Mouse (Mus musculus): ENCODE data around the gene Ggcx. TPM values are rescaled to one million over a fixed set of nuclear protein-coding genes. Genes with fewer than 3 reads are reported as not detected.

The Ggcx gene
- polyA plus RNA-seq, 1 experiment from 2014 or later: 10.9 TPM

GRCm38 (mm10) chr6:72390795-72391521 is 23.1 kb upstream of the Ggcx start:
- Histone ChIP-seq H3K4me1 (replicated peaks; ENCODE audit: control insufficient read depth, insufficient read depth, low read length) (0 out of 2 replicates have a peak, but pooled peaks cover 5% of the 10 kb centered on the region), H3K9ac (no peak overlapping the region), H3K4me2 (replicated peaks) (peak overlapping the region; percentile 51), H3K36me3 (replicated peaks; ENCODE audit: control insufficient read depth, insufficient read depth) (no peaks in the 10 kb centered on the region), H3K9me3 (ENCODE audit: control insufficient read depth, low read length) (no peaks in the 10 kb centered on the region), H3K27ac (no peak overlapping the region), H3K27me3 (ENCODE audit: control insufficient read depth, insufficient read depth, low read length) (peaks cover 18% of the 10 kb centered on the region), H3K4me3 (replicated peaks; ENCODE audit: low read length) (0 out of 2 replicates have a peak overlapping the region, but pooled peaks have one; percentile 30)
- 16% methylated on average over 12 of the region's 12 CpGs for WGBS
- ATAC-seq (ENCODE audit: low FRiP score) (no peak), DNase-seq (ENCODE audit: low spot score) (no peak)

- Histone ChIP-seq H3K36me3 (replicated peaks; ENCODE audit: control insufficient read depth, insufficient read depth) (no peaks in the 10 kb centered on the region), H3K4me1 (replicated peaks; ENCODE audit: control insufficient read depth, insufficient read depth, low read length) (0 out of 2 replicates have a peak, but pooled peaks cover 5% of the 10 kb centered on the region), H3K4me2 (replicated peaks) (no peak overlapping the region), H3K9me3 (ENCODE audit: control insufficient read depth, low read length) (no peaks in the 10 kb centered on the region), H3K4me3 (replicated peaks; ENCODE audit: low read length) (no peak overlapping the region), H3K27me3 (ENCODE audit: control insufficient read depth, insufficient read depth, low read length) (peaks cover 18% of the 10 kb centered on the region), H3K9ac (no peak overlapping the region), H3K27ac (no peak overlapping the region)
- DNase-seq (ENCODE audit: low spot score) (no peak), ATAC-seq (ENCODE audit: low FRiP score) (no peak)
- WGBS: 93% methylated on average over 5 of the region's 5 CpGs
Observed at GRCm38 (mm10) chr6:72392341-72392740, 21.8 kb upstream of the Ggcx start.

DNA sequence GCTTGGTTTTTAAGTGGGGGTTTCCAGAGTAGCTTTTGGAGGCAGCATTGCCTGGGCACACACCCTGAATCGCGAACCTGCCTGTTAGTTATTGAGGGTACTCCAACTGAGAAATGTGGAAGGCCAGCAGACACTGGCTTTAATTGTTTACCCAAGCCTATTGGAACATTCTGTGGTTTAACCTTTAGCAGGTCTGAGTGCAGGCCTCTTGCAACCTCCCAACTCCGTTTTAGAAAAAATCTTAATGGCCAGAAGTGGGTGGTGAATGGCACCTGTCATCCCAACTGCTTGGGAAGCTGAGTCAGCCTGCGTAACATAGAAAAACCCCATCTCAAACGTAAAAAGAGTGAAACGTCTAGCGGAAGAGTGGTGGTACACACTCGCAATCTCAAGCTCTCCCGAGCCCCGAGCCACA is 17.3 kb upstream of the Ggcx start:
- Histone ChIP-seq H3K4me1 (replicated peaks; ENCODE audit: control insufficient read depth, insufficient read depth, low read length) (no peaks in the 10 kb centered on the region), H3K4me3 (replicated peaks; ENCODE audit: low read length) (no peak overlapping the region), H3K36me3 (replicated peaks; ENCODE audit: control insufficient read depth, insufficient read depth) (no peaks in the 10 kb centered on the region), H3K4me2 (replicated peaks) (no peak overlapping the region), H3K9me3 (ENCODE audit: control insufficient read depth, low read length) (no peaks in the 10 kb centered on the region), H3K27me3 (ENCODE audit: control insufficient read depth, insufficient read depth, low read length) (no peaks in the 10 kb centered on the region), H3K9ac (no peak overlapping the region), H3K27ac (no peak overlapping the region)
- WGBS: 84% methylated on average over 10 of the region's 10 CpGs
- DNase-seq (ENCODE audit: low spot score): no peak
- no peak for ATAC-seq (ENCODE audit: low FRiP score)

- H3K27me3 ChIP-seq (ENCODE audit: control insufficient read depth, insufficient read depth, low read length): no peaks in the 10 kb centered on the region
- H3K4me3 ChIP-seq (replicated peaks; ENCODE audit: low read length): no peak overlapping the region
- no peak for ATAC-seq (ENCODE audit: low FRiP score)
- no peaks in the 10 kb centered on the region for H3K36me3 ChIP-seq (replicated peaks; ENCODE audit: control insufficient read depth, insufficient read depth)
- no peak for DNase-seq (ENCODE audit: low spot score)
- H3K27ac ChIP-seq: no peak overlapping the region
- no peaks in the 10 kb centered on the region for H3K9me3 ChIP-seq (ENCODE audit: control insufficient read depth, low read length)
- H3K4me2 ChIP-seq (replicated peaks): no peak overlapping the region
- no peaks in the 10 kb centered on the region for H3K4me1 ChIP-seq (replicated peaks; ENCODE audit: control insufficient read depth, insufficient read depth, low read length)
- no peak overlapping the region for H3K9ac ChIP-seq
- WGBS: 46% methylated on average over 2 of the region's 2 CpGs
Observed at GRCm38 (mm10) chr6:72399967-72400366, 14.1 kb upstream of the Ggcx start.

- H3K9me3 ChIP-seq (ENCODE audit: control insufficient read depth, low read length): no peaks in the 10 kb centered on the region
- H3K4me1 ChIP-seq (replicated peaks; ENCODE audit: control insufficient read depth, insufficient read depth, low read length): no peaks in the 10 kb centered on the region
- no peak for ATAC-seq (ENCODE audit: low FRiP score)
- no peak overlapping the region for H3K4me3 ChIP-seq (replicated peaks; ENCODE audit: low read length)
- no peaks in the 10 kb centered on the region for H3K27me3 ChIP-seq (ENCODE audit: control insufficient read depth, insufficient read depth, low read length)
- H3K36me3 ChIP-seq (replicated peaks; ENCODE audit: control insufficient read depth, insufficient read depth): no peaks in the 10 kb centered on the region
- no peak overlapping the region for H3K9ac ChIP-seq
- H3K4me2 ChIP-seq (replicated peaks): no peak overlapping the region
- peak; percentile 79 for DNase-seq (ENCODE audit: low spot score)
- H3K27ac ChIP-seq: no peak overlapping the region
- 25% methylated on average over 7 of the region's 7 CpGs for WGBS
Observed at GRCm38 (mm10) chr6:72401875-72402274, 12.2 kb upstream of the Ggcx start.

DNA sequence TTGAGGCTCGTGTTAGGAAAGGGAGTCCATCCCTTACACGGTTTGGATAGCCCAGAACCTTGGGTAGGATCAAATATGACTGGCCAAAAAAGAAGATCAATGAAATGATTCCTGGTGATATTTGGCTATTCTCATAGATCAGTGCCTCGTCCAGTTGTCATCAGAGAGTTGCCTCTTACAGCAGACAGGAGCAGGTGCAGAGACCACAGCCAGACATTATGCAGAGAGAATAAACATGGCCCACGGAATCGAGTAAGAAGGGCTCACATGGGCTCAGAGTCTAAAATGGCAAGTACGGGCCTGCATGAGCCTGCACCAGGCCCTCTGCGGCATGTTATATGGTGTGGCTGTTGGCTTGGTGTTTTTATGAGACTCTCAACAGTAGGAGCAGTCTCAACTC is 8.8 kb upstream of the Ggcx start:
- Histone ChIP-seq H3K9ac (no peak overlapping the region), H3K4me2 (replicated peaks) (no peak overlapping the region), H3K36me3 (replicated peaks; ENCODE audit: control insufficient read depth, insufficient read depth) (no peaks in the 10 kb centered on the region), H3K9me3 (ENCODE audit: control insufficient read depth, low read length) (no peaks in the 10 kb centered on the region), H3K4me1 (replicated peaks; ENCODE audit: control insufficient read depth, insufficient read depth, low read length) (no peaks in the 10 kb centered on the region), H3K27me3 (ENCODE audit: control insufficient read depth, insufficient read depth, low read length) (no peaks in the 10 kb centered on the region), H3K4me3 (replicated peaks; ENCODE audit: low read length) (no peak overlapping the region), H3K27ac (no peak overlapping the region)
- 86% methylated on average over 7 of the region's 7 CpGs for WGBS
- DNase-seq (ENCODE audit: low spot score): no peak
- no peak for ATAC-seq (ENCODE audit: low FRiP score)

DNA sequence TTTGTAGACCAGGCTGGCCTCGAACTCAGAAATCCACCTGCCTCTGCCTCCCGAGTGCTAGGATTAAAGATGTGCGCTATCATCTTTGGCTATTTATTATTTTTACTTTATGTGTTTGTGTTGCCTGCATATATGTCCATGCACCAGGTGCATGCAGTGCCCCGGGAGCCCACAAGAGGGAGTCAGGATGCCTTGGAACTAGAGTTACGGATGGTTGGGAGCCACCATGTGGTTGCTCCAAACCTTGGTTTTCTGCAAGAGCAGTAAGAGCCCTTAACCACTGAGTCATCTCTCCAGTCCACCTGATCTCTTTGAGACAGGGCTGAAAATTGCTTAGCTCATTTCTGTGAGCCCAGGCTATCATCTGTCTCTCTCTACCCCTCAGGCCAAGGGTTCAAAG is 7.0 kb upstream of the Ggcx start:
- peak; percentile 48; the same call in 1 of the 2 replicates for ATAC-seq (ENCODE audit: low FRiP score)
- 4% methylated on average over 5 of the region's 5 CpGs for WGBS
- H3K9ac ChIP-seq: no peak overlapping the region

DNA sequence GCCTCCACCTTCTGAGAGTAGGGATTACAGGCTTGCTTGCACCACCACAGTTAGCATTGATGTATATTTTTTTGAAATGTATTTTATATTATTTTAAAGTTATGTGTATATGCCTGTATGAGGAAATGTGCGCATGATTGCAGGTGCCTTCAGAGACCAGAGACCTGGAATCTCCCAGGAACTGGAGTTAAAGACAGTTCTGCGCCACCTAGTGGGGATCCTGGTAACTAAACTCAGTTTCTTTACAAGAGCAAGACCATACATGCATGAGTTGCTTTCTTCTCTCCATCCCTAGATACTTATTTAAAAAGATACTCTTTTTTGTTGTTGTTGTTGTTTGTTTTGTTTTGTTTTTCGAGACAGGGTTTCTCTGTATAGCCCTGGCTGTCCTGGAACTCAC is 4.5 kb upstream of the Ggcx start:
- no peak overlapping the region for H3K4me2 ChIP-seq (replicated peaks)
- DNase-seq (ENCODE audit: low spot score): peak; percentile 80
- H3K4me1 ChIP-seq (replicated peaks; ENCODE audit: control insufficient read depth, insufficient read depth, low read length): peaks cover 2% of the 10 kb centered on the region; the same call in 1 of the 2 replicates

More for the DNA sequence above, 7.0 kb upstream of the Ggcx start:
- Histone ChIP-seq H3K4me2 (replicated peaks) (no peak overlapping the region), H3K4me1 (replicated peaks; ENCODE audit: control insufficient read depth, insufficient read depth, low read length) (no peaks in the 10 kb centered on the region), H3K27me3 (ENCODE audit: control insufficient read depth, insufficient read depth, low read length) (no peaks in the 10 kb centered on the region), H3K36me3 (replicated peaks; ENCODE audit: control insufficient read depth, insufficient read depth) (no peaks in the 10 kb centered on the region), H3K4me3 (replicated peaks; ENCODE audit: low read length) (no peak overlapping the region), H3K9me3 (ENCODE audit: control insufficient read depth, low read length) (no peaks in the 10 kb centered on the region), H3K27ac (no peak overlapping the region)
- DNase-seq (ENCODE audit: low spot score): peak; percentile 87

GRCm38 (mm10) chr6:72410003-72410402 is 4.1 kb upstream of the Ggcx start:
- Histone ChIP-seq H3K36me3 (replicated peaks; ENCODE audit: control insufficient read depth, insufficient read depth) (no peaks in the 10 kb centered on the region), H3K9me3 (ENCODE audit: control insufficient read depth, low read length) (no peaks in the 10 kb centered on the region), H3K27me3 (ENCODE audit: control insufficient read depth, insufficient read depth, low read length) (no peaks in the 10 kb centered on the region), H3K4me3 (replicated peaks; ENCODE audit: low read length) (no peak overlapping the region), H3K27ac (no peak overlapping the region), H3K9ac (no peak overlapping the region), H3K4me2 (replicated peaks) (no peak overlapping the region), H3K4me1 (replicated peaks; ENCODE audit: control insufficient read depth, insufficient read depth, low read length) (peaks cover 6% of the 10 kb centered on the region)
- no peak for ATAC-seq (ENCODE audit: low FRiP score)
- no peak for DNase-seq (ENCODE audit: low spot score)
- WGBS: 28% methylated on average over 1 of the region's 1 CpGs

More for the DNA sequence above, 4.5 kb upstream of the Ggcx start:
- ATAC-seq (ENCODE audit: low FRiP score): no peak
- Histone ChIP-seq H3K36me3 (replicated peaks; ENCODE audit: control insufficient read depth, insufficient read depth) (no peaks in the 10 kb centered on the region), H3K9ac (no peak overlapping the region), H3K27ac (no peak overlapping the region), H3K4me3 (replicated peaks; ENCODE audit: low read length) (no peak overlapping the region), H3K27me3 (ENCODE audit: control insufficient read depth, insufficient read depth, low read length) (no peaks in the 10 kb centered on the region), H3K9me3 (ENCODE audit: control insufficient read depth, low read length) (no peaks in the 10 kb centered on the region)
- 14% methylated on average over 3 of the region's 3 CpGs for WGBS
